Mouse (Mus musculus): ENCODE data around the gene Hist1h2be.

DNA sequence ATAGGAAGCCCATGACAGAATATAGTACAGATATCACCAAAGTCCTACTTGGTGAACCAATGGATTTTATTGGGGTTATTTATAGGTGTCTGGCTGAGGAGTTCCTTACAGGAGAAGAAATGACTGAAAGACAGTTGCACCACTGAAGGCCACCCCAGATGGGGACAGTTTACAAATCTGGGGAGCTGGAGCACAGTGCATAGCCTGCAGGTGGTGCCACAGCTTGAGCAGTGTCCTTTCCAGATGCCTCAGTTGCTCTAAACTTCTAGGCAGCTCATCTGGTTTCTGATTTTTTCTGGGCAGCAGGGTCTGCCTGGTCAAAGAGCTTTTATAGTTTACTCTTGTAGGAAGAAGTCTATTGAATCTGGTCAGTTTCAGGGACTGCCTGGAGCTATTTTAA, 11.1 kb downstream of the Hist1h2be start:
- TF ChIP-seq CTCF (IDR thresholded peaks at IDR 0.05; ENCODE audit: low read depth, low read length) (no peak), POLR2A (IDR thresholded peaks at IDR 0.05; ENCODE audit: extremely low read depth, insufficient read depth, low read length) (no peak)

Data from liver, adult 2 months (tissue).